Mouse (Mus musculus): ENCODE results near the gene Unc45a.

Unc45a gene

GRCm38 (mm10) chr7:80340793-80341192 is at the start of gene Unc45a:
TSS of gene Unc45a (minus strand) at chr7:80341005.
- peak; percentile 78 for DNase-seq (ENCODE audit: low spot score)

- peak; percentile 63 for DNase-seq (ENCODE audit: low spot score)
Measured at GRCm38 (mm10) chr7:80387633-80388543, 47.1 kb upstream of the Unc45a start, which contains the start of gene Fes. TSS of gene Fes (minus strand) at chr7:80387946.

- no peak for DNase-seq (ENCODE audit: low spot score)
Measured at GRCm38 (mm10) chr7:80387033-80387632, 46.3 kb upstream of the Unc45a start.

GRCm38 (mm10) chr7:80386235-80386930 is 45.6 kb upstream of the Unc45a start:
- DNase-seq (ENCODE audit: low spot score), result peak; percentile 93

GRCm38 (mm10) chr7:80382919-80383318 is 42.1 kb upstream of the Unc45a start:
- DNase-seq (ENCODE audit: low spot score), result no peak

- DNase-seq (ENCODE audit: low spot score), result no peak
Measured at GRCm38 (mm10) chr7:80379531-80379930, 38.7 kb upstream of the Unc45a start.

- DNase-seq (ENCODE audit: low spot score), result peak; percentile 69
Measured at GRCm38 (mm10) chr7:80377471-80377870, 36.7 kb upstream of the Unc45a start.

GRCm38 (mm10) chr7:80376192-80376591 is 35.4 kb upstream of the Unc45a start:
- DNase-seq (ENCODE audit: low spot score), result no peak

- no peak for DNase-seq (ENCODE audit: low spot score)
Measured at GRCm38 (mm10) chr7:80375376-80376039, 34.7 kb upstream of the Unc45a start.

- no peak for DNase-seq (ENCODE audit: low spot score)
Measured at GRCm38 (mm10) chr7:80374733-80375132, 33.9 kb upstream of the Unc45a start.

GRCm38 (mm10) chr7:80374280-80374679 is 33.5 kb upstream of the Unc45a start:
- DNase-seq (ENCODE audit: low spot score), result no peak

GRCm38 (mm10) chr7:80373850-80374249 is 33.0 kb upstream of the Unc45a start:
- DNase-seq (ENCODE audit: low spot score), result no peak

GRCm38 (mm10) chr7:80373352-80373751 is 32.5 kb upstream of the Unc45a start:
- DNase-seq (ENCODE audit: low spot score), result no peak

- DNase-seq (ENCODE audit: low spot score), result no peak
Measured at GRCm38 (mm10) chr7:80372667-80373066, 31.9 kb upstream of the Unc45a start.

GRCm38 (mm10) chr7:80372166-80372565 is 31.4 kb upstream of the Unc45a start:
- no peak for DNase-seq (ENCODE audit: low spot score)

GRCm38 (mm10) chr7:80371041-80371751 is 30.4 kb upstream of the Unc45a start, which contains the start of gene Man2a2:
TSS of gene Man2a2 (minus strand) at chr7:80371375.
- peak; percentile 74 for DNase-seq (ENCODE audit: low spot score)

- DNase-seq (ENCODE audit: low spot score), result peak; percentile 89
Measured at GRCm38 (mm10) chr7:80370649-80371040, 29.8 kb upstream of the Unc45a start.

GRCm38 (mm10) chr7:80369967-80370431 is 29.2 kb upstream of the Unc45a start:
- DNase-seq (ENCODE audit: low spot score), result no peak

GRCm38 (mm10) chr7:80369461-80369860 is 28.7 kb upstream of the Unc45a start:
- DNase-seq (ENCODE audit: low spot score), result no peak

- DNase-seq (ENCODE audit: low spot score), result no peak
Measured at GRCm38 (mm10) chr7:80368635-80369421, 28.0 kb upstream of the Unc45a start.
